Mouse (Mus musculus) kidney, embryonic 15.5 days (tissue): ENCODE measurements at regions not wholly inside any gene's neighbourhood (a gene's known extent, or its start where the extent isn't known, plus 50 kb on each side); places are given as distances from the start of the nearest gene placed in this dataset.

Experiments
- ATAC-seq: fragments of 200-750 bp; cut with Nextera tagmentation; replicated peaks from 2 replicates; pipeline ENCODE4 v1.8.0; 2017; ENCODE audit warnings: moderate TSS enrichment; ENCODE audit not compliant: low FRiP score
- H3K27ac ChIP-seq: fragments of 300-500 bp; sonication (generic); 2 replicates; pipeline ENCODE4 v1.5.1; 2015; ENCODE audit warnings: mild to moderate bottlenecking, inconsistent platforms
- H3K27me3 ChIP-seq: fragments of 300-500 bp; sonication (generic); 2 replicates; pipeline ENCODE4 v1.6.1; 2015; ENCODE audit warnings: inconsistent platforms
- H3K36me3 ChIP-seq: fragments of 300-500 bp; sonication (generic); 2 replicates; pipeline ENCODE4 v1.6.1; 2015; ENCODE audit warnings: inconsistent platforms
- H3K4me1 ChIP-seq: fragments of 300-500 bp; sonication (generic); 2 replicates; pipeline ENCODE4 v1.6.1; 2015; ENCODE audit warnings: inconsistent platforms
- H3K4me2 ChIP-seq: fragments of 300-500 bp; sonication (generic); 2 replicates; pipeline ENCODE4 v1.6.1; 2015; ENCODE audit warnings: moderate library complexity, mild to moderate bottlenecking, inconsistent platforms
- H3K4me3 ChIP-seq: fragments of 300-500 bp; sonication (generic); replicated peaks from 2 replicates; pipeline ENCODE4 v1.5.1; 2015; ENCODE audit warnings: mild to moderate bottlenecking, inconsistent platforms
- H3K9ac ChIP-seq: fragments of 300-500 bp; sonication (generic); 2 replicates; pipeline ENCODE4 v1.6.1; 2015; ENCODE audit warnings: mild to moderate bottlenecking, inconsistent platforms
- H3K9me3 ChIP-seq: fragments of 300-500 bp; sonication (generic); replicated peaks from 2 replicates; pipeline ENCODE4 v1.6.1; 2016; ENCODE audit warnings: inconsistent platforms
- WGBS: fragments of 180-500 bp; shearing (Covaris S2); methylation state at CpG from one replicate; pipeline ENCODE4 v1.1.7; 2015; ENCODE audit warnings: mixed read lengths; 5-methylcytosine and 5-hydroxymethylcytosine counted together

DNA sequence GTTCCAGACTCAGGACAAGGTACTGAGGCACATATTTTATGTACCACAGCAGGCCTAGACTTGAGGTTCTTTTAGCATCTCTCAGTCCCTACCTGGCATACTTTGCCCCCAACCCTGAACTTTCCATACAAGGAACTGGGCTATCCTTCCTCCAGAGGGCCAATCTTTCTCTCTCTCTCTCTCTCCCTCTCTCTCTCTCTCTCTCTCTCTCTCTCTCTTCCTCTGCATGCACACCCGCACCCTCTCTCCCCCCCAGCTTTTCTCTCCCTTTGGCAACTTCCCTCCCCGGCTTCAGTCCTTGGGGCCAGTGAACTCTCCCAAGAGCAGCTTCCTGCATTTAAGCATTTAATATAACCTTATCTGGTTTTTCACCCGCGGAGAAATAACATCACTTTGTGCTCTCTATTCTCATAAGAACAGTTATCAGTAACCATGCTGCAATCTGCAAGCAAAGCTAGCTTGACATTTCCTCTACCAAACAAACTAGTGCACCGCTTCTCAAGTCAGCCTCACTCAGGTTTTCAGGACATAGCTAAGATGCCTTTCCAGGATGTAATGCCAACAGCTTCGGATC lies 53.3 kb upstream of the Eif4g2 start:
- 68% methylated on average over 6 of the region's 6 CpGs for WGBS
- ATAC-seq, result no peak
- Histone ChIP-seq H3K4me1 (0 out of 2 replicates have a peak, but pooled peaks cover 2% of the 10 kb centered on the region), H3K27ac (no peak overlapping the region), H3K27me3 (no peaks in the 10 kb centered on the region), H3K4me3 (no peak overlapping the region), H3K9me3 (no peaks in the 10 kb centered on the region), H3K36me3 (no peaks in the 10 kb centered on the region), H3K4me2 (no peak overlapping the region), H3K9ac (no peak overlapping the region)

DNA sequence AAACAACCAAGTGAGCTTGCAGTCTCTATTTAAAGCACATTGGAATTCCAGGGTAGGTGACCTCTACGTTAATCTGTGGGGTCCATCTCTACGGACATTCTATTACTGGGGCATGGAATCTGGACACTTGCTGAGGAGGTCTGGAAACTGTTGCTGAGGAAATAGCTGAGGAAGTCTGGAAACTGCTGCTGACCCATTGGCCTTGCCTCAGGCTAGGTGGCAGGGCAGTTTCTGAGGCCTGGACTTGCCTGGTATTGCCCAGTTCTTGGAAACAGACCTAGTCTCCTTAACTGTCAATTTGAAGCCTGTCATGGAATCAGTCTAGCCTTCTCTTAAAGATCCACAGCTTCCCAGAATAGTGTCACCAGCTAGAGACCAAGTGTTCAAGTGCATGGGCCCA lies 51.7 kb upstream of the Eif4g2 start:
- Histone ChIP-seq H3K4me1 (0 out of 2 replicates have a peak, but pooled peaks cover 2% of the 10 kb centered on the region), H3K4me3 (no peak overlapping the region), H3K27ac (no peak overlapping the region), H3K4me2 (no peak overlapping the region), H3K27me3 (no peaks in the 10 kb centered on the region), H3K36me3 (no peaks in the 10 kb centered on the region), H3K9ac (no peak overlapping the region), H3K9me3 (no peaks in the 10 kb centered on the region)
- ATAC-seq, result no peak
- 86% methylated on average over 2 of the region's 2 CpGs for WGBS
